Mouse (Mus musculus) spleen, adult 18-20 months (tissue): ENCODE measurements around the gene Mroh3.

Experiments used
- DNase-seq, 2 experiments: peaks; one replicate each; pipeline ENCODE4 v3.0.0; 2022; ENCODE audit warnings: mixed read lengths in 2 of 2

Mroh3 gene

GRCm38 (mm10) chr1:136227870-136228269, 15.2 kb upstream of the Mroh3 start:
- no peak for DNase-seq

- no peak for DNase-seq
These were observed 14.0 kb upstream of the Mroh3 start for GRCm38 (mm10) chr1:136226626-136227025.

- no peak for DNase-seq
These were observed 13.2 kb upstream of the Mroh3 start for GRCm38 (mm10) chr1:136225846-136226245.

GRCm38 (mm10) chr1:136223758-136224342, 11.2 kb upstream of the Mroh3 start:
- no peak for DNase-seq

GRCm38 (mm10) chr1:136222386-136222785, 9.8 kb upstream of the Mroh3 start:
- no peak for DNase-seq

- DNase-seq, result no peak
These were observed 7.6 kb upstream of the Mroh3 start for GRCm38 (mm10) chr1:136220037-136220871.

GRCm38 (mm10) chr1:136214304-136214703, 1.7 kb upstream of the Mroh3 start:
- DNase-seq, result no peak

- no peak for DNase-seq
These were observed 22.6 kb downstream of the Mroh3 start for GRCm38 (mm10) chr1:136190033-136190432.

GRCm38 (mm10) chr1:136179511-136180001, 33.1 kb downstream of the Mroh3 start:
- DNase-seq, result no peak

- no peak for DNase-seq
These were observed 33.9 kb downstream of the Mroh3 start for GRCm38 (mm10) chr1:136178741-136179140.

- no peak for DNase-seq
These were observed 35.5 kb downstream of the Mroh3 start for GRCm38 (mm10) chr1:136177085-136177484.

- peak in 1 of 2 experiments; percentile 37 for DNase-seq
These were observed 37.4 kb downstream of the Mroh3 start for GRCm38 (mm10) chr1:136175183-136175582.

GRCm38 (mm10) chr1:136174101-136174606, 38.5 kb downstream of the Mroh3 start:
- peak in 1 of 2 experiments; percentile 30 for DNase-seq

GRCm38 (mm10) chr1:136172696-136173095, 39.9 kb downstream of the Mroh3 start:
- no peak for DNase-seq

GRCm38 (mm10) chr1:136170109-136170508, 42.5 kb downstream of the Mroh3 start:
- DNase-seq, result peak in 1 of 2 experiments; percentile 56

- no peak for DNase-seq
These were observed 45.0 kb downstream of the Mroh3 start for GRCm38 (mm10) chr1:136167657-136168056.

- DNase-seq, result no peak
These were observed 47.2 kb downstream of the Mroh3 start for GRCm38 (mm10) chr1:136165436-136165835.

GRCm38 (mm10) chr1:136161333-136161921, 51.2 kb downstream of the Mroh3 start:
- DNase-seq, result no peak

- DNase-seq, result no peak
These were observed 51.7 kb downstream of the Mroh3 start for GRCm38 (mm10) chr1:136160930-136161329.

GRCm38 (mm10) chr1:136160297-136160696, 52.3 kb downstream of the Mroh3 start:
- no peak for DNase-seq

GRCm38 (mm10) chr1:136159830-136160229, 52.8 kb downstream of the Mroh3 start:
- no peak for DNase-seq

- DNase-seq, result no peak
These were observed 55.7 kb downstream of the Mroh3 start for GRCm38 (mm10) chr1:136156951-136157350.

GRCm38 (mm10) chr1:136156304-136156703, 56.3 kb downstream of the Mroh3 start:
- DNase-seq, result no peak
